Mouse (Mus musculus): Measurements from ENCODE around the gene C87436.
"Not testable (repeated sequence)": the region's sequence is repeated elsewhere in the genome, so short reads cannot be mapped to it uniquely, and the experiment has no call there.

C87436 gene

GRCm38 (mm10) chr6:86487358-86488148, 49.4 kb downstream of the C87436 start:
- DNase-seq = peak; percentile 80 to 83

GRCm38 (mm10) chr6:86488149-86488485, 49.9 kb downstream of the C87436 start:
- DNase-seq = peak in 1 of 2 experiments; percentile 34

- DNase-seq = no peak
Observed at GRCm38 (mm10) chr6:86489945-86490344, 51.8 kb downstream of the C87436 start.

GRCm38 (mm10) chr6:86490413-86490812, 52.2 kb downstream of the C87436 start:
- not testable (repeated sequence) for DNase-seq

GRCm38 (mm10) chr6:86493469-86494263, 55.5 kb downstream of the C87436 start:
- DNase-seq = peak in 1 of 2 experiments; percentile 34

GRCm38 (mm10) chr6:86494767-86495166, 56.6 kb downstream of the C87436 start:
- DNase-seq = peak in 1 of 2 experiments; percentile 19

GRCm38 (mm10) chr6:86495661-86496060, 57.5 kb downstream of the C87436 start:
- DNase-seq = no peak

- no peak for DNase-seq
Observed at GRCm38 (mm10) chr6:86496127-86496526, 58.0 kb downstream of the C87436 start.

- DNase-seq = no peak
Observed at GRCm38 (mm10) chr6:86496585-86496984, 58.4 kb downstream of the C87436 start.

- DNase-seq = peak; percentile 62 to 63
Observed at GRCm38 (mm10) chr6:86497071-86497815, 59.1 kb downstream of the C87436 start.

- peak in 1 of 2 experiments; percentile 15 for DNase-seq
Observed at GRCm38 (mm10) chr6:86497942-86498732, 60.0 kb downstream of the C87436 start.

GRCm38 (mm10) chr6:86499571-86500109, 61.5 kb downstream of the C87436 start:
- no peak for DNase-seq

- DNase-seq = no peak
Observed at GRCm38 (mm10) chr6:86503513-86503912, 65.3 kb downstream of the C87436 start.

- peak in 1 of 2 experiments; percentile 65 for DNase-seq
Observed at GRCm38 (mm10) chr6:86505671-86506070, 67.5 kb downstream of the C87436 start.

GRCm38 (mm10) chr6:86506309-86506708, 68.1 kb downstream of the C87436 start:
- no peak for DNase-seq

GRCm38 (mm10) chr6:86507116-86507515, 68.9 kb downstream of the C87436 start:
- DNase-seq = no peak

GRCm38 (mm10) chr6:86508736-86509135, 70.6 kb downstream of the C87436 start:
- no peak for DNase-seq

- no peak for DNase-seq
Observed at GRCm38 (mm10) chr6:86509194-86509865, 71.2 kb downstream of the C87436 start.

- DNase-seq = no peak
Observed at GRCm38 (mm10) chr6:86509866-86510200, 71.7 kb downstream of the C87436 start.

- no peak for DNase-seq
Observed at GRCm38 (mm10) chr6:86510979-86511378, 72.8 kb downstream of the C87436 start.

GRCm38 (mm10) chr6:86513296-86513695, 75.1 kb downstream of the C87436 start:
- no peak for DNase-seq

- DNase-seq = peak; percentile 72 to 82
Observed at GRCm38 (mm10) chr6:86516021-86516420, 77.8 kb downstream of the C87436 start.
